Mouse (Mus musculus): ENCODE results near the gene Bend6.
"Not testable (repeated sequence)": the region's sequence is repeated elsewhere in the genome, so short reads cannot be mapped to it uniquely, and the experiment has no call there.

The Bend6 gene

GRCm38 (mm10) chr1:33906216-33906615, 1.4 kb downstream of the Bend6 start:
- no peak for DNase-seq

GRCm38 (mm10) chr1:33903587-33903986, 4.0 kb downstream of the Bend6 start:
- no peak for DNase-seq

- DNase-seq = no peak
Observed at GRCm38 (mm10) chr1:33900175-33900574, 7.4 kb downstream of the Bend6 start.

GRCm38 (mm10) chr1:33898373-33898772, 9.2 kb downstream of the Bend6 start:
- no peak for DNase-seq

GRCm38 (mm10) chr1:33897426-33897825, 10.2 kb downstream of the Bend6 start:
- DNase-seq = no peak

GRCm38 (mm10) chr1:33896666-33897065, 10.9 kb downstream of the Bend6 start:
- no peak for DNase-seq

- no peak for DNase-seq
Observed at GRCm38 (mm10) chr1:33896116-33896515, 11.5 kb downstream of the Bend6 start.

- no peak for DNase-seq
Observed at GRCm38 (mm10) chr1:33892784-33893183, 14.8 kb downstream of the Bend6 start.

- peak; percentile 45 for DNase-seq
Observed at GRCm38 (mm10) chr1:33883102-33883839, 24.3 kb downstream of the Bend6 start.

- no peak for DNase-seq
Observed at GRCm38 (mm10) chr1:33878170-33878569, 29.4 kb downstream of the Bend6 start.

- DNase-seq = no peak
Observed at GRCm38 (mm10) chr1:33876416-33876815, 31.2 kb downstream of the Bend6 start.

- no peak for DNase-seq
Observed at GRCm38 (mm10) chr1:33875691-33876090, 31.9 kb downstream of the Bend6 start.

GRCm38 (mm10) chr1:33873561-33873960, 34.1 kb downstream of the Bend6 start:
- no peak for DNase-seq

- DNase-seq = no peak
Observed at GRCm38 (mm10) chr1:33869437-33869836, 38.2 kb downstream of the Bend6 start.

- DNase-seq = no peak
Observed at GRCm38 (mm10) chr1:33869031-33869430, 38.6 kb downstream of the Bend6 start.

GRCm38 (mm10) chr1:33846807-33847206, 60.8 kb downstream of the Bend6 start:
- DNase-seq = no peak

- DNase-seq = no peak
Observed at GRCm38 (mm10) chr1:33843823-33844222, 63.8 kb downstream of the Bend6 start.

GRCm38 (mm10) chr1:33838952-33839351, 68.7 kb downstream of the Bend6 start:
- not testable (repeated sequence) for DNase-seq

GRCm38 (mm10) chr1:33830586-33830985, 77.0 kb downstream of the Bend6 start:
- no peak for DNase-seq

GRCm38 (mm10) chr1:33817931-33818330, 89.7 kb downstream of the Bend6 start:
- DNase-seq = peak; percentile 17

- DNase-seq = peak; percentile 92
Observed at GRCm38 (mm10) chr1:33813868-33814794, 93.5 kb downstream of the Bend6 start, which contains the start of gene Zfp451. Gene Zfp451 (minus strand): TSS chr1:33814595.

- no peak for DNase-seq
Observed at GRCm38 (mm10) chr1:33813495-33813867, 94.1 kb downstream of the Bend6 start.

GRCm38 (mm10) chr1:33803323-33803722, 104.3 kb downstream of the Bend6 start:
- peak; percentile 30 for DNase-seq
